Mouse (Mus musculus) layer of hippocampus, adult 2 months (tissue): Measurements from ENCODE around the gene Ccdc102a. TPM values are rescaled to one million over a fixed set of nuclear protein-coding genes. Genes with fewer than 3 reads are reported as not detected.

Experiments
- DNase-seq, 2 experiments: peaks; one replicate each; pipeline ENCODE4 v3.0.0; 2022; ENCODE audit warnings: low spot score in 2 of 2
- H3K27ac ChIP-seq: fragments of 200-600 bp; 2 replicates; pipeline ENCODE4 v1.8.1; 2022
- H3K4me3 ChIP-seq: fragments of 200-600 bp; 2 replicates; pipeline ENCODE4 v1.8.1; 2022; ENCODE audit warnings: mild to moderate bottlenecking
- CTCF ChIP-seq: fragments of 200-600 bp; conservative IDR thresholded peaks from 2 replicates; pipeline ENCODE4 v1.8.1; 2022; ENCODE audit warnings: antibody characterized with exemption, mild to moderate bottlenecking, moderate library complexity
- total RNA-seq, 2 experiments: library from RNA; stranded (reverse); gene quantifications; 2 replicates each; pipeline ENCODE4 v1.2.3; 2021

The Ccdc102a gene
- total RNA-seq, 2 experiments from 2014 or later = 1.7 to 1.9 TPM

DNA sequence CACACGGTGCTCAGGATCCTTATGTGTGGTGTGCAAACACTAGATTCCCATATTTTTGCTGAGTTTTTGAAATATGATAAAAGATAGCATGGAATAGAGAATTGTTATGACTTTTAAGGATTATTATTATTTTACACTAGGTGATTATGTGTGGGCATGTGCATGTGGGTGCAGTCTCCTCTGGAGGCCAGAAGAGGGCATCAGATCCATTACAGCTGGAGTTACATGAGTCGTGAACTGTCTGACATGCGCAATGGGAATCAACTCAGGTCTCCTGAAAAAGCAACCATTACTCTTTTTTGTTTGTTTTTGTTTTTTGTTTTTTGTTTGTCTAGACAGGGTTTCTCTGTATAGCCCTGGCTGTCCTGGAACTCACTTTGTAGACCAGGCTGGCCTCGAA is 31.1 kb upstream of the Ccdc102a start:
- Histone ChIP-seq H3K27ac (no peak overlapping the region), H3K4me3 (no peak overlapping the region)
- TF ChIP-seq CTCF = peak; percentile 58
- no peak for DNase-seq

DNA sequence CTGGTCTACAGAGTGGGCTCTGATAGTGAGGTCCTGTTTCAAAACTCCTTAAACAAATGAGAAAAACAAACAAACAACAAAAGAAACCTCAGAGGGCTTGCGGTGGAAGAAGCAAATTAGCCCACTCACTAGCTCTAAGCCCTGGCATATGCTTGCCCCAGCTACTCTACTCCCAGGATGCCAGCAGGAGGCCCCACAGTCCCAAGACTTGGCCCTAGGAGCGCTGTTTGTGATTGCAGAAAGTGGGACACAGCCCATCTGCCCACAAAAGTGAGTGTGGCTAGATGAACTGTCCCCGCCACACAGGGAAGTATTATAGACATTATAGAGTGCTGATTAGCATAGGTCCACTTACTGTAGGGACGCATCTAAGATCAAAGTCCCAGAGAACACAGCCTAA is 30.5 kb upstream of the Ccdc102a start:
- no peak for DNase-seq
- no peak; the same call in 1 of the 2 replicates for TF ChIP-seq CTCF
- Histone ChIP-seq H3K4me3 (no peak overlapping the region), H3K27ac (no peak overlapping the region)

DNA sequence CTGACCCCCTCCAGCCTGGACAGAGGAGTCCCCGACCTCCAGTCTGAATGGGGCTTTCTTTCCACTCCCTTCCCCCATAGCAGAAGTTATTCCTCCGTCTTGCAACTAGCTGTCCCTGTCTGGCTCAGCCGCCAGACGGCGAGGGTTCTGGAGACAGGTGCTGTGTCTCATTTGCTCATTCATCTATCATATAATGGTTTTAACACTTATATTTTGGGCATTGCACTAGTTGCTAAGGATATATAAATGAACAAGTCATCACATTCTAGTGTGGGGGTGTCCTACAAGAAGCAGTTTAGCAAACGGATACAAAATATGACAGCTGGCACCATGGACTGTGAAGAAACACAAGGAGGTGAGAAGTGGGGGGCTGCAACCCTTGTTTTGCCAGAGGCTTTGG is 27.3 kb upstream of the Ccdc102a start:
- DNase-seq = peak; percentile 30 to 61
- H3K27ac ChIP-seq = no peak overlapping the region
- H3K4me3 ChIP-seq = no peak overlapping the region
- no peak for TF ChIP-seq CTCF

GRCm38 (mm10) chr8:94942566-94942965 is 24.7 kb upstream of the Ccdc102a start:
- peak; percentile 95 for TF ChIP-seq CTCF
- no peak overlapping the region for H3K27ac ChIP-seq
- H3K4me3 ChIP-seq = no peak overlapping the region
- DNase-seq = peak; percentile 28 to 66

DNA sequence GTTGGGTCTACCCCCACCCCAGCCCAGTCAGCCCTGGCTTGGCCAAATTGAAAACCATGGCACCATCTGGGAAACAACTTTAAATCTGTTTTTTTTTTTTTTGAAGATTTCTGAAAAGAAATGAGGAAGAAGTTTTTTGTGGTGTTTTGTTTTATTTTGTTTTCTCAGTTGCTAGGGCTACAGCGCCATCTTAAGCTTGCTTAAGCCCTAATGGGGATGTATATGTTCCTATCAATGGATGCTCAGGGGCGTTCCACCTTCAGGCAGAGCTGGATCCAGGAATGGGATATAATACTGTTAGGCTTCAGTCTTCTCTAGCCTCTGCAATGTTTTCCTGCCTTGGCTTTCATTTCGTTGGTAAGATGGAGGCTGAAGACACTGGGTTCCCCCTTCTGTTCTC is 17.3 kb upstream of the Ccdc102a start:
- DNase-seq = no peak
- TF ChIP-seq CTCF = no peak
- Histone ChIP-seq H3K4me3 (no peak overlapping the region), H3K27ac (no peak overlapping the region)

DNA sequence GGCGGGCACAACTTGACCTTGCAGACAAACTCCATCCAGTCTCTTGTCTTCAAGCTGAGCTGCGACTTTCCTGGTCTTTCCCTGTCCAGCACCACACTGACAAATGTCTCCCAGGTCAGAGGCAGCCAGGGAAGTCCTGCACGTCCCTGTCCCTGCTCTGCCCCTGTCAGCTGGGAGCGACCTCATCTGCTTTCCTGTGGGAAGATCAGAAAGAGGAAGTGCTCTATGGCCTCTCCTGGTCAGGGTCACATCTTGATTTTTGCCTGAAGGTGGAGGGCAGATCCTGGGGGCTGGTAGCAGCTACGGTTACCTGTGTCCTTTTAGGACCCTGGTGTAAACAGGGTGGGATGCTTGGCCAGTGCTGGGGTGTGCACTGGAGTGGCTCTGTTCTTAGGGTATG is 16.0 kb upstream of the Ccdc102a start:
- Histone ChIP-seq H3K4me3 (no peak overlapping the region), H3K27ac (no peak overlapping the region)
- no peak for DNase-seq
- no peak for TF ChIP-seq CTCF

- Histone ChIP-seq H3K4me3 (no peak overlapping the region), H3K27ac (no peak overlapping the region)
- DNase-seq = no peak
- TF ChIP-seq CTCF = no peak
Measured at GRCm38 (mm10) chr8:94928227-94928626, 10.3 kb upstream of the Ccdc102a start.

- DNase-seq = no peak
- TF ChIP-seq CTCF = no peak
- H3K4me3 ChIP-seq = no peak within 1 kb of the TSS
- no peak within 1 kb of the TSS for H3K27ac ChIP-seq
Measured at GRCm38 (mm10) chr8:94923405-94923804, 5.5 kb upstream of the Ccdc102a start, which contains the start of gene Adgrg5. Gene Adgrg5 (plus strand): TSS chr8:94923694.

DNA sequence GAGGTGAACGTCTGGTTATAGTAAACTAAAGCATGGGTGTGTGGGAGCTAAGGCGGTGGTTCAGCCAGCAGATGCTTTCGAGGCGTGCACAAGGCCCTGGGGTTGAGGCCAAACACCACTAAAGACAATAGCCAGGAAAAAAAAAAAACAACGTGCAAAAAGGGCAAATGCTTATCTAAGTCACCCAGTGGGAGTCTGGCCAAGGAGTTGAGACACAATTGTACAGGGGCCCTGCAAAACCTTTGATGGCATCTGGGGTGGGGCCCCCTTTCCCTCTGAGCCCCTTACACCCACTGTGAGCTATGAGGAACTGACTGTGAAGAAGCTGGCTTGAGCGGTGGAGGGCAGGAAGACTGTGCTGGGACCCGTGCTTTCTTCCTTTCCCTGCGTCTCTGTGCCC is 4.7 kb upstream of the Ccdc102a start:
- TF ChIP-seq CTCF = no peak

DNA sequence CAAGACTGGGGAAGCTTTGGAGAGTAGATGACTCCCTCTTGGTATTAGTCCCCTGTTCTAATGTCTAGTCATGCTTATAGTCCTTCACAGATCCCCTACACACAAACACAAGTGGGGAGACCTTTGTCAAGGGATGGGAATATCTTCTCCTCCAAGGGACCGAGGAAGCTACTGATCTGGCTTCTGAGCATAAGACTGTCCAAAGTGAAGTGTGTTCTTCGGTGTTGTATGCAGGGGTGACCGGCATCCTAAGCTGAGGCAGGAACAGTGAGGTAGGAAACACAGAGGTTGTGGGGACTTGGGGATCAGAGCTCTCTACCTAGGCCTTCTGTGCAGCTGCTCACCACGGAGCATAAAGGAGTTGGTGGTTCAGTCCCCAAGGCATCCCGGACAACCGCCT is 4.3 kb upstream of the Ccdc102a start:
- H3K4me3 ChIP-seq = no peak overlapping the region
- H3K27ac ChIP-seq = no peak overlapping the region
- no peak for DNase-seq
- TF ChIP-seq CTCF = no peak

More for the DNA sequence above, 4.7 kb upstream of the Ccdc102a start:
- no peak overlapping the region for H3K27ac ChIP-seq
- DNase-seq = no peak
- no peak overlapping the region for H3K4me3 ChIP-seq

- H3K27ac ChIP-seq = no peak overlapping the region
- no peak for TF ChIP-seq CTCF
- no peak overlapping the region for H3K4me3 ChIP-seq
Measured at GRCm38 (mm10) chr8:94919256-94919655, 1.4 kb upstream of the Ccdc102a start.

GRCm38 (mm10) chr8:94917352-94917751 is 546 bp downstream of the Ccdc102a start:
- Histone ChIP-seq H3K27ac (peak overlapping the region; percentile 77; the same call in 1 of the 2 replicates), H3K4me3 (peak overlapping the region; percentile 60)
- DNase-seq = peak; percentile 73 to 79
- TF ChIP-seq CTCF = peak; percentile 91

More at GRCm38 (mm10) chr8:94919256-94919655, 1.4 kb upstream of the Ccdc102a start:
- DNase-seq = no peak

DNA sequence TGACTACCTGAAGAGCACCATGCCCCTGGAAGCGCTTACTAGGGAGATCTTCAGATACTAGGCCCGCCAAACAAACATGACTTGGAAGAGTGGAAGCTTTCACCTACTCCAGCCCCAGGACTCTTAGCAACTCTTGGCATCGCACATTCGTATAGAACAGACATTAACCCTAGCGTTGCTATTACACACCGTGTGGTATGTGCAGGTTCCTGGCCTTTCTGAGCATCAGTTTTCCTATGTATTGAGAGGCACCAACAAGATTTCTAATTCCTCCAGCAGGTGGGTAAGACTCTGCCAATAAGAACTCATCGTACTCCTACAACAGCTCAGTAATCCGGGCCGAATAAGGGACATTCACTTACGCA is 956 bp downstream of the Ccdc102a start:
- DNase-seq = no peak
- no peak for TF ChIP-seq CTCF
- peak overlapping the region; percentile 60 for H3K4me3 ChIP-seq
- H3K27ac ChIP-seq = peak overlapping the region; percentile 25; the same call in 1 of the 2 replicates

- Histone ChIP-seq H3K27ac (no peak overlapping the region), H3K4me3 (no peak overlapping the region)
- no peak for TF ChIP-seq CTCF
Measured at GRCm38 (mm10) chr8:94916311-94916959, 1.5 kb downstream of the Ccdc102a start.

DNA sequence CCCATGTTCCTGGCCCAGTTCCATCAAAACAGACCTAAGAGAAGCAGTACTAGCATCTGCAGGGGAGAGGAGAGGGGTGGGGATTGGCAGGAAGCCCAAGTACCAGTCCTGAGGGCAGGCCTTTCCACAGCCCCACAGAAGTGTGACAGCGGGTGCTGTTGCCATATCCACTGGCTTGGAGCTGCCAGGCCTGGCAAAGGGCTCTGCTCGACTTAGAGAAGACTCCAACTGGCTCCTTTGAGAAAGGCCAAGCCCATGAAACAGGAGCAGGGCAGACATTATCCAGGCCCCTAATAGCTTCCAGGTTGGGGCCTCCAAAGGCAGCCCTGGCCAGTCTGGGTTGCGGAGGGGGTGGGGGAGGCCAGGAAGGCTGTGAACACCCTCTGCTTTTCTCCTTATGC is 3.2 kb downstream of the Ccdc102a start:
- no peak for TF ChIP-seq CTCF
- no peak overlapping the region for H3K4me3 ChIP-seq
- no peak overlapping the region for H3K27ac ChIP-seq
- DNase-seq = no peak

More at GRCm38 (mm10) chr8:94916311-94916959, 1.5 kb downstream of the Ccdc102a start:
- no peak for DNase-seq
